Mouse (Mus musculus) Patski (cell line): ENCODE results near the gene Arfgap3. TPM values are rescaled to one million over a fixed set of nuclear protein-coding genes. Genes with fewer than 3 reads are reported as not detected.
"Not testable (repeated sequence)": the region's sequence is repeated elsewhere in the genome, so short reads cannot be mapped to it uniquely, and the experiment has no call there.

Experiments used
- ATAC-seq: fragments of 100-300 bp; one replicate; pipeline ENCODE4 v1.8.0; 2021
- CTCF ChIA-PET: fragments of 350-600 bp; sonication (Branson Sonifier 250); formaldehyde crosslinking; loops from one replicate; lab custom pipeline; 2022; ENCODE audit warnings: inconsistent platforms; lab: Charles Lee
- POLR2A ChIA-PET: fragments of 350-600 bp; sonication (Branson Sonifier 250); formaldehyde crosslinking; loops from one replicate; lab custom pipeline; 2022; ENCODE audit warnings: antibody characterized with exemption, inconsistent platforms; lab: Charles Lee
- DNase-seq: peaks from one replicate; pipeline ENCODE4 v3.0.0-alpha.2; 2011; ENCODE audit warnings: low read depth, low spot score
- H3K27me3 ChIP-seq: fragments of 371-371 bp; one replicate; pipeline ENCODE4 v1.5.1; 2021
- CTCF ChIP-seq: fragments of 100-300 bp; IDR thresholded peaks from one replicate; pipeline ENCODE4 v1.5.1; 2021
- in situ Hi-C: fragments of 300-500 bp; cut with MboI; formaldehyde crosslinking; loops from 3 replicates; pipeline ENCODE4 v1.11.1; 2018; ENCODE audit warnings: low pct_unique_long_range_greater_than_20kb, mixed read lengths
- polyA plus RNA-seq: library from polyadenylated mRNA; unstranded; gene quantifications from one replicate; pipeline ENCODE4 v1.2.3, GENCODE M21; 2021

Arfgap3 gene
- 43.5 TPM for polyA plus RNA-seq

DNA sequence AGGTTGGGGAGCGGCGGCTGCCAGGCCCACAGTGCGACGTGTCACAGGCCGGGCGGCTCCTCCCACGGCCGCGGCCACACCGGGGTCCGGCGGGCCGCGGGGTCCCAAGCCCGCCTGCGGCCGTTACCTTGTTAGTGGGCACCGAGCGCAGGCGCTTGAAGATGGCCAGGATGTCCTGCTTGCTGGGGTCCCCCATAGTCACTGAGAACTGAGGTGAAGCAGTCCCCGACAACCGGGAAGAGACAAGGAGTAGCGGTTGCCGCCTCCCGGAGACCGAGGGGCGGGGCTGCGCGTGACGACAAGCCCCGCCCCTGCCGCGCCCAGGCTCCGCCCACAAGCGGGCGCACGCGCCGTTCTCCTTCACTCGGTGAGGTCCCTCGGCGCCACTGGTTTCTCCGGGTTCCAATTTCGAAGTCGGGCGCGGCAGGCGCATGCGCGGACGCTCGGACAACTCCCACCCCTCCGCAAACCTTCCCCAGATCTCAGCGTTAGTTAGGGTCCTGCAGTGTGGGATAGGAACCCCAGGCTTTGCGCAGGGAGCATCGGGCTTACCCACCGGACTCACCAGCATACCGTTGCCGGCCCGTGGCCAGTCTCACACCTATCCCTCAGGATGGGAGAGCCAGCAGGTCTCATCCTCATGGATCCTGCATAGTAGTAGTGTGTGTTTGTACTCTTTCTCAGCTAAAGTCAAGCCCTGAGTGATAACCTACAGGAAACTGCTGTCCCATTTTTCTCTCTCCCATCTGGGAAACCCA lies at the start of gene Arfgap3:
TSS of gene Arfgap3 (minus strand) at position 294 of the 758 bp plus-strand sequence.
- in situ Hi-C loops = no loop called here
- peak; percentile 83 for ATAC-seq
- no peak for TF ChIP-seq CTCF
- peak; percentile 62 for DNase-seq
- POLR2A ChIA-PET = no interaction called here
- CTCF ChIA-PET = interaction anchor here (1.5 kb wide), 1 partner anchor 10 kb away, joined by 5 read pairs; no protein-coding TSS in a partner anchor
- no peaks in the 10 kb centered on the region for H3K27me3 ChIP-seq

DNA sequence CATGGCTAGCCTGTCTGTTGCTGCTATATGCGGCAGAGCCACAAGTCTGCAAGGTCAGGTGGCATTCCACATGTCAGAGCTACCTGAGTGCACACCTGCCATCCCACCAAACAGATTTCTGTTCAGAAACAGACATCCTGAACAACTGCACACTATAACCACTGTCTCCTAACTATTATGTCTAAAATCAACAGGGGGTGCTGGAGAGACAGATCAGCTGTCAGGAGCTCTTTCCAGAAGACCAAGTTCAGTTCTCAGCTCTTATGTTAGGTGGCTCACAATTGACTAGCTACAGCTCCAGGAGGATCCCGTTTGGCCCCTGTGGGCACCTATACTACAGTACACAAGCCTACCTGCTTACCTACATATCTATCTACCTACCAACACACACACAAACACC lies 42.7 kb upstream of the Arfgap3 start:
- ATAC-seq = peak; percentile 4
- H3K27me3 ChIP-seq = no peaks in the 10 kb centered on the region
- TF ChIP-seq CTCF = no peak
- CTCF ChIA-PET = interaction anchor here (1.0 to 1.7 kb wide), 3 partner anchors 9 to 17 kb away, joined by 4 to 10 read pairs (median 4); no protein-coding TSS in a partner anchor
- no peak for DNase-seq
- POLR2A ChIA-PET = no interaction called here
- in situ Hi-C loops = loop anchor here (25.0 kb wide), 2 partner anchors 95 to 370 kb away; no protein-coding TSS in a partner anchor

DNA sequence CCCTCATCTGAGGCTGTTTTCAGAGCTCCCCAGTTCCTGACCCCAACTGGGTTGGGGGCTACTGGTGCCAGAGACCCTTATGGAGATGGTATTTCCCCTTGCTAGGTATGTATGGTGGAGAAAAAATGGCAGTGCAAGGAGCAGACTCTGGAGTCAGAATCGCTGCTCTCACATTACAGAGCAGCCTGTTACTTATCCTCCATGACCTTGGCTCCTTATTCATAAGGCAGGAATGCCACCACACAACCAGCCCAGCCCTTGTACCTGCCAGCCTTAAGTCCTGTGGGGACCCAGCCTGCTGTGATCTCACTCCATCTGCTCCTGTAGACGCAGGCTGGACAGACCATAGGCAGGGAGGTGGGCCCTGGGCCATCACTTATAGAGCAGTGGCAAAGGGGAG lies 37.9 kb upstream of the Arfgap3 start:
- no peaks in the 10 kb centered on the region for H3K27me3 ChIP-seq
- DNase-seq (no peak), ATAC-seq (no peak)
- POLR2A ChIA-PET = no interaction called here
- in situ Hi-C loops = loop anchor here (25.0 kb wide), 2 partner anchors 99 to 374 kb away; no protein-coding TSS in a partner anchor
- CTCF ChIA-PET = interaction anchor here (4.9 kb wide), 1 partner anchor 13 kb away, joined by 19 read pairs; no protein-coding TSS in a partner anchor
- TF ChIP-seq CTCF = no peak

DNA sequence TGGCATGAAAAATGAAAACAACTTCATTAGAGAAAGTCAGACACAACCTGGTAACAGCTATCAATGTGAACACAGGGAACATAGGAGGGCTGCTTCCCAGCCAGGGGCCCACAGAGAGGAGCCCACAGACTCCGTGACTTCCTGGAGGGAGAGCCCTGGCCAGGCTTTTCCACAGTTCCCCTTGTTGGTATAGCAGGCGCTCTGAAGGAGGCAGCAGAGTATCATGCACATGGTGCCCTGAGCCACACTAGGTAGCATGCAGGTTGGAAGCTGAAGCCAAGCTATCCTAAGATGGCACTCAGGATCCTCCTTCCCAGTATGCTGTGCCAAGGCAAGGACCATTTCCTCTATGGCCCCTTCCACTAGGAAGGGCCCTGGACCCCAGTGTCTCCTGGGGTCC lies 33.6 kb upstream of the Arfgap3 start:
- ChIA-PET CTCF (interaction anchor here (0.9 to 1.4 kb wide), 2 partner anchors 9 to 11 kb away, joined by 4 to 5 read pairs; no protein-coding TSS in a partner anchor), POLR2A (no interaction called here)
- DNase-seq = no peak
- no peak for ATAC-seq
- no peak for TF ChIP-seq CTCF
- H3K27me3 ChIP-seq = no peaks in the 10 kb centered on the region
- in situ Hi-C loops = loop anchor here (25.0 kb wide), 2 partner anchors 104 to 379 kb away; no protein-coding TSS in a partner anchor

DNA sequence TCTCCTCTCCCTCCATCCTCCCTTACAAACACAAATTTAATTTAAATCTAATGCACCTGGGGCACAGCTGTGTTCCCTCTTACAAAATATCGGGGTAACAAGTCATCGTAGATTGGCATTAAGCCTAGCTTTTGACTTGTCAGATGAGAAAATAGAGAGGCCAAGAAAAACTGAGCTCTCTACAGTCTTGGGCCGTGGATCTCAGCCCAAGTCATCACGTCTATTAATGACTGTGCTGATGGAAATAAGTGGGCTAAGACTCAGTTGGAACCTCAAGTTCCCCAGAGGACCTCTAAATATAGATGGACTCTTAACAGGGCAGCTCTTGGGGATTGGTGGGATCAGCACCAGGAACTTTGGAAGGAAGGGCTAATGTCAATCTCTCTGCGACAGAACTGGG lies 33.1 kb upstream of the Arfgap3 start:
- no peak for TF ChIP-seq CTCF
- in situ Hi-C loops = loop anchor here (25.0 kb wide), 2 partner anchors 104 to 379 kb away; no protein-coding TSS in a partner anchor
- no peaks in the 10 kb centered on the region for H3K27me3 ChIP-seq
- POLR2A ChIA-PET = no interaction called here
- ATAC-seq (no peak), DNase-seq (no peak)
- CTCF ChIA-PET = interaction anchor here (1.4 kb wide), 1 partner anchor 11 kb away, joined by 5 read pairs; no protein-coding TSS in a partner anchor

DNA sequence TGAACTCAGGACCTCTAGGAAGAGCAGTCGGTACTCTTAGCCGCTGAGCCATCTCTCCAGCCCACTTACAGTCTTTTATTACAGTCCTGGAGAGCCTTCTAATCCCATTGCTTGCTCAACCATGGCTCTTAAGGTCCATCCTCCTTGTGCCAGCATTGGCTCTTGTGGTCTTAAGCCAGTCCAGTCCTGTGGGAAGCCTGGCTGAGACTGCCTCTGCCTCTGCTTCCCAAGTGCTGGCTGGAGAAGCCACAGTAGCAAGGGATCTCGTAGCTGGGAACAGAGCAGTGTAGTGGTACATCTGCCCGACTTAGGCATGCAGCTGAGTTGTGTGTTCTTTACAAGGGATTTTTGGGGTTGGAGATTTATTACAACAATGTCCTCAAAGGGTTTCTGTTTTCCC lies 32.4 kb upstream of the Arfgap3 start:
- no peaks in the 10 kb centered on the region for H3K27me3 ChIP-seq
- in situ Hi-C loops = loop anchor here (25.0 kb wide), 2 partner anchors 105 to 380 kb away; no protein-coding TSS in a partner anchor
- TF ChIP-seq CTCF = no peak
- DNase-seq (no peak), ATAC-seq (no peak)
- POLR2A ChIA-PET = no interaction called here
- CTCF ChIA-PET = interaction anchor here (1.3 to 1.4 kb wide), 2 partner anchors 10 to 12 kb away, joined by 4 to 5 read pairs; no protein-coding TSS in a partner anchor

DNA sequence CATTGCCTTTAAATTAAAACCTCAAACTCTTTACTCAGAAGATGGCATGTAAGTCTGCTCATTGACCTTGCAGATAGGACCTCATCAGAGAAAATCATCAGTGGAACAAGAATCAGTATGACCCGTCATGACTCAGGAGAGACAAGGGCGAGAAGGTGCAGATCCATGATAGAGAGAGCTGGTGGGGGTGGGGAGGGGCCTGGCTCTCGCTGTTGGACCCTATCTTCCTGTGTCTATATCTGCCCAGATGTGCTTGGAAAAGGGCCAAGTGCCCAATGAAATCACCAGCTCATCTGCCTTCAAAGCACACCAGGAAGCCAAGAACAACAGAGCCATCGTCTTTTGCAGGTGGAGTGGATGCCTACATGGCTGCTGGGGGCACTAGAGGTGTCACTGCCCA lies 27.1 kb upstream of the Arfgap3 start:
- in situ Hi-C loops = loop anchor here (25.0 kb wide), 2 partner anchors 110 to 385 kb away; no protein-coding TSS in a partner anchor
- no peaks in the 10 kb centered on the region for H3K27me3 ChIP-seq
- no peak for TF ChIP-seq CTCF
- ChIA-PET CTCF (interaction anchor here (1.5 kb wide), 1 partner anchor 169 kb away, joined by 3 read pairs; no protein-coding TSS in a partner anchor), POLR2A (no interaction called here)
- ATAC-seq (no peak), DNase-seq (no peak)

DNA sequence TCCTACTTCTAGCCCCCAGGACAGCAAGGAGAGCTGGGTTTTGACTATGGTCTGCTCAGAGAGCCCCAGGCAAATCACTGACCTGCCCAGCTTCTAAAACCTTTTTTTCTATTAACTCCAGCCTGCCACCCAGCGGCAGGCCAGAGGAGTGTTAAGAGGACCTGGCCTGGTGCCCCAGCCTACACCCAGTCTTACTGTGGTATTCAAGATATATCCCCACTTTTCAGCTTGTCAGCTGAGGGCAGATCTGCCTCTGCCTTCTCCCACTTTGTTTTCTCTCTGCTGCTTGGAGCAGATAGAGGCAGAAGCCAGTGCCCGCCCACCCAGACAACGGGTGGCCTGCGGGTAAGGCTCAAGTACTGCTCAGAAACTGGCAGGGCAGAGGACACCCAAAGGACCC lies 25.1 kb upstream of the Arfgap3 start:
- in situ Hi-C loops = loop anchor here (25.0 kb wide), 2 partner anchors 112 to 387 kb away; no protein-coding TSS in a partner anchor
- H3K27me3 ChIP-seq = no peaks in the 10 kb centered on the region
- ATAC-seq = peak; percentile 40
- no peak for TF ChIP-seq CTCF
- CTCF ChIA-PET = interaction anchor here (0.7 to 3.0 kb wide), 11 partner anchors 11 to 166 kb away, joined by 3 to 19 read pairs (median 4); no protein-coding TSS in a partner anchor
- no peak for DNase-seq
- POLR2A ChIA-PET = interaction anchor here (1.5 kb wide), 1 partner anchor 33 kb away, joined by 3 read pairs; no protein-coding TSS in a partner anchor

DNA sequence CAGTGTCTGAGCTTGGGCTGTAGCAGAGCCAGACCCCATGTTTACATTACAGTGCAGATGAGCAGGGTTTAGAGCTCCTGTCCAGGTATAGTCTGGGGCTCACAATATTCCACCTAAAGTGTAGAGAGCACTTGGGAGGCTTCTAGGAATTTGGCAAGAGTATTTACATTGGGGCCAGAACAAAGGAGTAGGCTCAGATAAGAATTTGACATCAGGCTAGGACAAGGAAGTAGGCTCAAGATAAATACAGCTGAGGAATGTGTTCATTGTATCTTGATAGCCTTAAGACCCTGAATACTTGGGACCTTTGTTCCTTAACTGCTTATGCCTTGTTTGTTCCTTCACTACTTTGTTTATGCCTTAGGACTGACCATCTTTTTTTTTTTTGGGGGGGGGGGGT lies 24.0 kb upstream of the Arfgap3 start:
- no peak for TF ChIP-seq CTCF
- DNase-seq = no peak
- ChIA-PET CTCF (interaction anchor here (1.4 to 3.0 kb wide), 3 partner anchors 12 to 22 kb away, joined by 3 to 19 read pairs (median 4); no protein-coding TSS in a partner anchor), POLR2A (interaction anchor here (1.5 kb wide), 1 partner anchor 34 kb away, joined by 3 read pairs; no protein-coding TSS in a partner anchor)
- no peak for ATAC-seq
- in situ Hi-C loops = no loop called here
- no peaks in the 10 kb centered on the region for H3K27me3 ChIP-seq

DNA sequence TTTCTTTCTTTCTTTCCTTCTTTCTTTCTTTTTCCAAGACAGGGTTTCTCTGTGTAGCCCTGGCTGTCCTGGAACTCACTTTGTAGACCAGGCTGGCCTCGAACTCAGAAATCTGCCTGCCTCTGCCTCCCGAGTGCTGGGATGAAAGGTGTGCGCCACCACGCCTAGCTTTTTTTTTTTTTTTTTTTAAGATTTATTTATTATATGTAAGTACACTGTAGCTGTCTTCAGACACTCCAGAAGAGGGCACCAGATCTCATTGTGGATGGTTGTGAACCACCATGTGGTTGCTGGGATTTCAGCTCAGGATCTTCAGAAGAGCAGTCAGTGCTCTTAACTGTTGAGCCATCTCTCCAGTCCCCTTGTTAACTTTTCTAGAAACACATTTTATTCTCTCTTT lies 18.7 kb upstream of the Arfgap3 start:
- ATAC-seq, CTCF ChIA-PET, DNase-seq, H3K27me3 ChIP-seq, in situ Hi-C loops, POLR2A ChIA-PET: not testable (repeated sequence)
- peak; percentile 36 for TF ChIP-seq CTCF
